Mouse (Mus musculus) liver, postnatal 0 days (tissue): ENCODE measurements around the gene Bcl2l2.

ENCODE experiments used
- CTCF ChIP-seq: sonication (generic); IDR thresholded peaks from 2 replicates; pipeline ENCODE4 v1.5.1; 2016; ENCODE audit warnings: antibody characterized with exemption, low read depth
- EP300 ChIP-seq: IDR thresholded peaks from 2 replicates; pipeline ENCODE4 v1.6.1; 2016; ENCODE audit warnings: antibody characterized with exemption, low read depth, mild to moderate bottlenecking

DNA sequence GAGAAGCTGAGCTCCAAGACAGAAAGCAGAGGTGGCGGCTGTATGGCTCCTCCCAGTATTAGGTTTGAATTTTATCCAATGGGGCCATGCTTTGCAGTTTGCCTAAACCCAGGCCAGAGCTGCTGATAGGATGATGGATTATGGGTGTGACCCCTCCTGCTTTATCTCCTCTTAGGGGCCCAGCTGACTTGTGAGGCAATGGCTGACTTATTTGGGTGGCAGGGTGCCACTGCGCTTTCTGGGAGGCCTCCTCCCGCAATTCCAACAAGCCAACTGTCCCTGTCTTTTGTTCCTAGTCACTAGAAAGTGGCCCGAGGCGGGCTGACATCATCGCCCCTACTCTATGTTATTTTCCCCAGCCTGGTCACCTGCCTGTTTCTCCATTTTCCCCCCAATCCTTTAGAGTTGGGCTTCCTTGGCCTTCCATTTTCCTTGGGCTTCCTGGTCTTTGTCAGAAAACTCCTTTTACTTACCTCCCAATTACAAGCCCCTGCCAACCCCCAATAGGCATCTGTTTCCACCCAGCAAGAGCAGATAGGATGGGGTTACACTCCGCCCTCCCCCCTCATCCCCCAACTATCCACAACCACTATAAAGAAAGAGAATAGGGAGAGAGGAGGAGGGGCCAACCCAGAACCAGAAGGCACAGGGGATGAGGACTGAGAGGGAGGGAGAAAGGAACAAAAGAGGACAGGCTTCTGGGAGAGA is 41.6 kb downstream of the Bcl2l2 start:
- TF ChIP-seq CTCF (no peak), EP300 (no peak)
